Comparison of ENCODE assay signal across 8 mouse cellular contexts in the genomic region with DNA sequence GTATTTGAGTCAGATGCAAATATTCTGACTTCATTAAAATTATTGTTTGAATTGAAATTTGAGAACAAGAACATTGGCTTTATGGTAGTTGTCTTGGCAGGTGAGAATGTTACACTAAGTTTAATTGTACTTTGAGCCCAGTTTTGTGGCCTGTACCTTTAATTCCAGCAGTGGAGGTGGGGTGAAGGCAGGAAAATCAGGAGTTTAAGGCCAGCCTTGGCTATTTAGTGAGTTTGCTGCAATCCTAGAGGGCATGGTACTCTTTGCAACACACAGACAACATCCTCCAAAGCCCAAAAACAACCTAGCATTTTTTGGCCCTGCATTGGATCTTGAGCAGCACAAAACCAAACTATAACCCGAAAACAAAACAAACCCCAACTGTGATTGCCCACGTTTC. TPM values are rescaled to one million over a fixed set of nuclear protein-coding genes. Genes with fewer than 3 reads are reported as not detected.
DNase-seq lines count a peak whose midpoint lies in the region; ATAC-seq lines count a peak whose summit lies in the region.
"Had no signal": no experiment of that assay in that cellular context is flagged by ENCODE, and none has a peak within 500 bp of the region (broad histone marks: within the 10 kb centered on the region; RNA-seq: fewer than 3 reads in every experiment).

No protein-coding gene starts in this region.

- H3K36me3 ChIP-seq in lung, embryonic 16.5 days (ENCODE audit: control insufficient read depth, insufficient read depth, low read length) = no peaks in the 10 kb centered on the region
- no peaks in the 10 kb centered on the region for H3K36me3 ChIP-seq in forebrain, embryonic 13.5 days (ENCODE audit: poor library complexity, severe bottlenecking)
- H3K36me3 ChIP-seq in limb, embryonic 15.5 days = no peaks in the 10 kb centered on the region
- H3K36me3 ChIP-seq in stomach, embryonic 16.5 days (ENCODE audit: control insufficient read depth, insufficient read depth, low read length) = no peaks in the 10 kb centered on the region

- no peaks in the 10 kb centered on the region for H3K9me3 ChIP-seq in lung, embryonic 16.5 days (ENCODE audit: control insufficient read depth, low read length)
- no peaks in the 10 kb centered on the region for H3K9me3 ChIP-seq in forebrain, embryonic 13.5 days (replicated peaks)
- no peaks in the 10 kb centered on the region for H3K9me3 ChIP-seq in limb, embryonic 15.5 days
- no peaks in the 10 kb centered on the region for H3K9me3 ChIP-seq in stomach, embryonic 16.5 days (replicated peaks; ENCODE audit: control insufficient read depth, low read length)

- H3K4me3 ChIP-seq in lung, embryonic 16.5 days (ENCODE audit: low read length) = peak overlapping the region; percentile 94
- peak overlapping the region; percentile 87 for H3K4me3 ChIP-seq in forebrain, embryonic 13.5 days
- peak overlapping the region; percentile 82 for H3K4me3 ChIP-seq in limb, embryonic 15.5 days
- peak overlapping the region; percentile 94 for H3K4me3 ChIP-seq in stomach, embryonic 16.5 days (replicated peaks; ENCODE audit: low read length)

- H3K4me1 ChIP-seq in lung, embryonic 16.5 days (replicated peaks; ENCODE audit: control insufficient read depth, insufficient read depth, low read length) = peaks cover 20% of the 10 kb centered on the region
- H3K4me1 ChIP-seq in forebrain, embryonic 13.5 days = peaks cover 23% of the 10 kb centered on the region
- H3K4me1 ChIP-seq in limb, embryonic 15.5 days = peaks cover 25% of the 10 kb centered on the region
- H3K4me1 ChIP-seq in stomach, embryonic 16.5 days (ENCODE audit: control insufficient read depth, insufficient read depth, low read length) = peaks cover 16% of the 10 kb centered on the region

- no peaks in the 10 kb centered on the region for H3K27me3 ChIP-seq in lung, embryonic 16.5 days (ENCODE audit: control insufficient read depth, insufficient read depth, low read depth, low read length)
- H3K27me3 ChIP-seq in forebrain, embryonic 13.5 days = no peaks in the 10 kb centered on the region
- no peaks in the 10 kb centered on the region for H3K27me3 ChIP-seq in limb, embryonic 15.5 days
- no peaks in the 10 kb centered on the region for H3K27me3 ChIP-seq in stomach, embryonic 16.5 days (ENCODE audit: control insufficient read depth, insufficient read depth, low read length)

- H3K4me2 ChIP-seq in lung, embryonic 16.5 days (ENCODE audit: low read depth, low read length) = peak overlapping the region; percentile 64
- H3K4me2 ChIP-seq in forebrain, embryonic 13.5 days = peak overlapping the region; percentile 75
- H3K4me2 ChIP-seq in limb, embryonic 15.5 days = peak overlapping the region; percentile 72
- peak overlapping the region; percentile 76 for H3K4me2 ChIP-seq in stomach, embryonic 16.5 days (ENCODE audit: low read depth, low read length)

- no peak overlapping the region for H3K27ac ChIP-seq in lung, embryonic 16.5 days (ENCODE audit: low read length)
- no peak overlapping the region for H3K27ac ChIP-seq in forebrain, embryonic 13.5 days
- no peak overlapping the region for H3K27ac ChIP-seq in limb, embryonic 15.5 days
- H3K27ac ChIP-seq in stomach, embryonic 16.5 days (ENCODE audit: low read length) = no peak overlapping the region

- ATAC-seq in lung, embryonic 16.5 days (ENCODE audit: low read depth) = no peak
- ATAC-seq in forebrain, embryonic 13.5 days = no peak
- no peak for ATAC-seq in limb, embryonic 15.5 days (ENCODE audit: insufficient number of reproducible peaks, low FRiP score, low TSS enrichment, low read depth)
- ATAC-seq in stomach, embryonic 16.5 days (ENCODE audit: insufficient read depth, low FRiP score) = no peak

- H3K9ac ChIP-seq in lung, embryonic 16.5 days (ENCODE audit: low read length) = peak overlapping the region; percentile 93
- H3K9ac ChIP-seq in forebrain, embryonic 13.5 days = peak overlapping the region; percentile 45
- no peak overlapping the region for H3K9ac ChIP-seq in limb, embryonic 15.5 days
- H3K9ac ChIP-seq in stomach, embryonic 16.5 days (ENCODE audit: low read length) = peak overlapping the region; percentile 55

- WGBS in lung, embryonic 16.5 days = 51% methylated on average over 2 of the region's 2 CpGs
- 58% methylated on average over 2 of the region's 2 CpGs for WGBS in forebrain, embryonic 13.5 days
- 59% methylated on average over 2 of the region's 2 CpGs for WGBS in limb, embryonic 15.5 days
- 66% methylated on average over 2 of the region's 2 CpGs for WGBS in stomach, embryonic 16.5 days

- no peak for DNase-seq in lung, postnatal 14 days
- no peak for DNase-seq in adrenal gland, adult (ENCODE audit: inconsistent age in 2 of 2, low spot score in 1 of 2)
- no peak for DNase-seq in adrenal gland, adult 2 months
- DNase-seq: thymus, postnatal 4 days had no signal

RNA-seq across cellular contexts. Expression of gene Atg5, which starts 1.1 kb away (rescaled TPM):
- polyA plus RNA-seq in lung, embryonic 16.5 days (2015; fragmentation: Nextera tagmentation; extraction: Ambion mirVana) = 44.7 and 50.3 TPM in 2 replicates
- 50.6 and 51.9 TPM in 2 replicates for polyA plus RNA-seq in forebrain, embryonic 13.5 days (2015; fragmentation: Nextera tagmentation; extraction: Ambion mirVana)
- 46.2 and 49.2 TPM in 2 replicates for polyA plus RNA-seq in limb, embryonic 15.5 days (2015; fragmentation: Nextera tagmentation; extraction: Ambion mirVana)
- polyA plus RNA-seq in stomach, embryonic 16.5 days (2015; fragmentation: Nextera tagmentation; extraction: Ambion mirVana) = 43.5 and 53.0 TPM in 2 replicates
- total RNA-seq in adrenal gland, adult 2 months (2021) = 10 to 100 TPM; 33.3 to 45.1 TPM
- polyA plus RNA-seq in adrenal gland, adult 2 months (2012; rRNA removed) = 6.4 and 8.9 TPM in 2 replicates
